Mouse (Mus musculus) c-Kit-positive CD71-positive TER-119-negative erythroid progenitor cells, embryonic 14.5 days (primary cell): ENCODE results near the gene Swap70.
A peak's percentile ranks its signal among the peaks of the same experiment; 100 is the strongest.

Source experiments
- DNase-seq: peaks from one replicate; pipeline ENCODE4 v3.0.0-alpha.2; 2013; ENCODE audit warnings: low read depth

The Swap70 gene

DNA sequence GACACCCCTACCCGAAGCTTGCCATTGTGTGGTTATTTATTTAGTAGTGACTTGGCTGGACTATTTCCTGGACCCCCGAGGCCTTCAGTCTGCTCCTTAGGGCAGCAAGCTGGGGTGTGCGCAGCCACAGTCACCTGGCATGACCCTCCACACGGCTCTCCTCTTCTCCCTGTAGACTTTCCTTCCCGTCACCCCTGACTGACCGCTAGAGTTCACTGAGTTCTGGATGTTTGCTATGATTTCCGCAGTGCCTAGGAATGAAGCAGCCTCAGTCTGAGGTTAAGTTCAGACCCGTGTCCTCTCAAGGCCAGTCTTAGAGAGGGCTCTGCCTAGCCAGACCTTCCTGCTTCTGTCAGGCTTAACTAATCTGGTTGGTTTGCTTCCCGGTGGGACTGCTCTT is 50.3 kb downstream of the Swap70 start:
- DNase-seq = no peak

GRCm38 (mm10) chr7:110272434-110272833 is 50.9 kb downstream of the Swap70 start:
- DNase-seq = no peak

DNA sequence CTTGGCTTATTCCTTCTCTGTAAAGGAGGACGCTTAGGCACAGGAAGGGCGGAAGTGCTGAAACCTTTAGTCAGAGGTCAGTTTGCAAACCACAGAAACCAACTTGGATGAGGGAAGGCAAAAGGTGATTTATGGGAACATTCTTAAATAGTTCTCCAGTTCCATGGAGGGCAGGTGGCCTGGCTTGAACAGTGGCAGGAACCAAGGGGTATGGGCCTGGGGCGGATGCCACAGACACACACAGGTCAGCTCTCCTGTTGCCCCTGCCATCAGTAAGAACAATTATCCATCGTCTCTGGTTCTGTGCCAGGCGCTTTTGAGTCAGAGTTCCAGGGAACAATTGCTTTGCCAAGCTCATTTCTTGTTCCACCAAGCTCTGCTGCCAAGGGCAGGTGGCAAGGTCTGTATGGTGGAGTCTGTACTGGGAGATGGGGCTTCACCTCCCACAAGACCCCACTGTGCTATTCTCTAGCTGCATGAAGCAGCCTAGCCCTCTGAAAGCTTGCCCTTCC is 56.3 kb downstream of the Swap70 start:
- DNase-seq = no peak

DNA sequence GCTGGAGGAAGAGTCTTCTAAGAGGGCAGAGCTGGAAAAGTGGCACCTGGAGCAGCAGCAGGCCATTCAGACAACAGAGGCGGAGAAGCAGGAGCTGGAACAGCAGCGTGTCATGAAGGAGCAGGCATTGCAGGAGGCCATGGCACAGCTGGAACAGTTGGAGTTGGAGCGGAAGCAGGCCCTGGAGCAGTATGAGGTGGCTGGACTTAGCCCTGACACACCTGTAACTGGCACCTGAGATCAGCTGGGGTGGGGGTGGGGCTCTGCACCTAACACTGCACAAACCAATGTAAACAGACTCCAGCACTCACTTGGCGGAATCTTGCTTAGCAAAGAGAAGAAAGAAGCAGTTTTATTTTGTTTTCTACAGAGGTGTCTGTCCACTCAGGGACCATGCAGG is 57.7 kb downstream of the Swap70 start:
- DNase-seq = no peak

DNA sequence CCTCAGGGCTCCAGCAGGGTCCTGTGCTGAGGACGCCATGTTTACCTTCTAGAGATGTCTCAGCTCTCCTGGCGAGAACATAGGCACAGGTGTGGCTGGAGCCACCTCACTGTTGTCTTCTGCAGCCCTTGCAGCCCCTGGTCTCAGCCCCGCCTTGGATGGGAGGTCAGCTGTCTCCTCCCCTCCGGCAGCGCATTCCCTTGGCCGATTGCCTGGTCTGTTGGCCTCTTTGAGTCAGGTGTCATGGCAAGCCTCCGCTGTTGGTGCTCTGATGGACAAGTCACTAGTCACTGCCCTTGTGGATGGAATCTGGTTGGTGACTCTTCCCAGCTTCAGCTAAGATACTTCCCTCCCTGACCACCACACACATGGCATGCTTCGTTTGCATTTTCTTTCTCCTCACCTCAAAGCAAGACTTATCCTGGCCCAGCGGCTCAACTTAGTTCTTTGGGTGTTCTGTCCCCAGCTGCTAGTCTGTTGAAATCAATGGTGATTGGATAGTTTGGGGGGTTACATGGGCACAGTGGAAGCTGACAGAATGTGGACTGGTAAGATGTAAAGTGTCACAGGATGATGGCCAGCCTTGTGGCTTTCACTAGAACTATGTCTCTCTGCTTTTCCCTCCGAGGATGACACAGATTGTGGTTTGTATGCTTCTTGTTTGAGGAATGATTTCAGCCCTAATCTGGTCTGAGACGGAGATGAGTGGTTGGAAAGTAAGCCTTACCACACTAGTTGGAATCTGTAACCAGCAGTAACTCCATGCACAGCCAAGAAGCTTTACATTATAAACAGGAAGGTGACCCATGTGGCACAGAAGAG is 60.1 kb downstream of the Swap70 start:
- no peak for DNase-seq

- DNase-seq = no peak
Measured at GRCm38 (mm10) chr7:110282797-110283196, 61.3 kb downstream of the Swap70 start.

GRCm38 (mm10) chr7:110283484-110284275 is 62.2 kb downstream of the Swap70 start:
- no peak for DNase-seq

DNA sequence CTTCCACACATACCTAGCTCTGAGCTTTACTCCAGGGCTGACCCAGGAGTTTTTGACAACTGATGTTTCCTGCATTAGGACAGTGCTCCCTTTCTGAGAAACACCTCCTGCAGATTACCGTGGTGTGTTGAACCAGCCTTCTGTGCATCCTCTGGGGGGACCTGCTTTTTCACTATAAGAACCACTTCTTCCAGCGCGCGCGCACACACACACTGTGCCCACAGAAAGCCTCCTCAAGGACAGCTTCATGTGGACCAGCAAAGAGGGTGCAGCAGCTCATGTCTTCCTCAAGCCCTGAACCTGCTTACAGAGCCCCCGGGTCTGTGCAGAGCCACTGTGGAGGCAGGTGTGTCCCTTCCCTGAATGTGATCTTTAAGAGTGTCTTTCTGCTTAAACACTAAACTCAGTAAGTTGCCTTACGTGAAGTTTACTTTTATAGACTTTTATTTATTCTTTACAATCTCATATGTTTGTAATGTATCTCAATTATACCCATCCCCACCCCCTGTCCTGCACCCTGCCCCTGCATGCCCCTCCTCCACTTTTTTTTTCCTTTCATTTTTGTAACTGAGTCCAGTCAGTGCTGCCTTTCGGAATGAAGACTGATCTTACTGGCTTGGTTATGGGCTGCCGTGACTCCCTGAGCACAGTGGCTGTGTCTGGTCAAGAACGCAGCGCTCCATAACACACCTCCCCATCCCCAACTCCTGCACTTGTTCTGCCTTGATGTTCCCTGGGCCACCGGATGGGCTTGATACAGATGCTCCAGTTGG is 63.8 kb downstream of the Swap70 start:
- no peak for DNase-seq

DNA sequence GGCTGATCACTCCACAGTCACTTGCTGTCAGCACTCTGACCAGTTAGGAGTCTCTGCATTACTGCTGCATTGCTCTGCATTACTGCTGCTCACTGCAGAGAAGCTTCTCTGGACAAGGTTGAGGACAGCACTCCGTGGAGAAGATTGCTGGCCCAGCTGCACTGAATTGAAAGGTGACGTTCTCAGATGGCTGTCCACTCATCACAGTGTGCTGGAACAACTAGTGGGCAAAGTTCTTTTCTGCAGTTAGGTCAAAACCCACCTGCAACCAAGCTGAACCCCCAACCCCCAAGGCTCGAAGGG is 64.3 kb downstream of the Swap70 start:
- no peak for DNase-seq

- no peak for DNase-seq
Measured at GRCm38 (mm10) chr7:110286198-110286732, 64.8 kb downstream of the Swap70 start.

GRCm38 (mm10) chr7:110286838-110287475 is 65.4 kb downstream of the Swap70 start:
- peak; percentile 35 for DNase-seq

- no peak for DNase-seq
Measured at GRCm38 (mm10) chr7:110287476-110288071, 66.1 kb downstream of the Swap70 start.

- no peak for DNase-seq
Measured at GRCm38 (mm10) chr7:110288191-110288604, 66.7 kb downstream of the Swap70 start.

DNA sequence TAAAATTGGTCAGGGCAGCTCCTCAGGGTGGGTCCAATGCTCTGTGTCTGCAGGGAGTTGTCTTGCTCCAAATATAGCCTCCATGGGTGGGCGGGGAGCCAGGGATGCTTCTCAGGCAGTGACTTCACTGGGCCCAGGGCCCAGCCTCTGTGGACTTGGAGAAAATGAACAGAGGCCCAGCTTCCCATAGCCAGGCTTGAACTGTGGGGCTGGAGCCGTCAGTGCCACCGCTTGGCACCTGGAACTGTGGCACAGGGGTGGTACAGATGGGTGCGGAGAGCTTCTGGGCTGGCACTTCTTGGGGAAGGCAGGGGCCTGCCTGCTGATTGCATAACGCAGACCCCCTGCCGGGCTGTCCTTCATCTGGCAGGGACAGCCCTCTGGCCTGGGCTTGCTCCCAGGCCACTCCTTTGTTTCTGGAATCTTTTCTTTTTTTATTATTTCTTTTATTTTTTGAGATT is 67.2 kb downstream of the Swap70 start:
- DNase-seq = no peak

GRCm38 (mm10) chr7:110289647-110290046 is 68.1 kb downstream of the Swap70 start:
- no peak for DNase-seq

GRCm38 (mm10) chr7:110296889-110297603 is 75.5 kb downstream of the Swap70 start:
- DNase-seq = no peak

DNA sequence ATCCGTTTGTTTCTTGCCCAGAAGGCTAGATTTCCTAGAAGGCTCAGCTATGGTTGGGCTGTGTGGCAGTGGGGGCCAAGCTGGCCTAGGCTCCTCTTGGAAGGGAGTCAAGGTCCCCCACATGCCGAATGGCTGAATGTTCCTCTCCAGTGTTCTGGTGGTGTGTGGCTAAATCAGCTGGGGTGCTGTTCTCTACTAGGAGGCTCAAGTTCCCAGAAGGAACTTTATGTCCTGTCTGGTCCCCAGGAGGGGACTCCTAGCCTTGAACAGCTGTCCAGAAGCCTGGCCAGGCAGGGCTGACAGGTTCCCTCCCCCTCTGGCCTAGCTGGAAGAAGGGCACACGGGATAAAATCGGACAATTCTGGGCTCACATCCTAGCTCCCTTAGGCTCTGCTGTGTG is 76.1 kb downstream of the Swap70 start:
- DNase-seq = no peak

DNA sequence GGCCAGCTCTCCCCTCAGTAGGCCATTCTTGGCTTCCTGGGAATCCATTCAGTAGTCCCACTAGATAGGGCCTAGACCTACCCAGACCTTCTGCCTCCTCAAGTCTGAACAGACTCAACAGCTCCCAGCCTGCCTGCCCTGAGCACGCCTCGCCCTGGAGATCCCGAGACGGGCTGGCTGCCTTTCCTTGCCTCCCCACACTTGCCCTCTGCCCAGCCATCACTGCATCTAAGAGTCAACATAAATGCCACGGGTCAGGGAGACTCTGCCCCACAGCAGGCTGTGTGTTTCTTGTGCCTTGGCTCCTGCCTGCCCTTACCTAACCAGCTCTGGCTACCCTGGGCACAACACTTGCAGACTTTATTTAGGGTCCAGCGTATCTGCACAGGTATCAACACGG is 76.6 kb downstream of the Swap70 start:
- DNase-seq = no peak

DNA sequence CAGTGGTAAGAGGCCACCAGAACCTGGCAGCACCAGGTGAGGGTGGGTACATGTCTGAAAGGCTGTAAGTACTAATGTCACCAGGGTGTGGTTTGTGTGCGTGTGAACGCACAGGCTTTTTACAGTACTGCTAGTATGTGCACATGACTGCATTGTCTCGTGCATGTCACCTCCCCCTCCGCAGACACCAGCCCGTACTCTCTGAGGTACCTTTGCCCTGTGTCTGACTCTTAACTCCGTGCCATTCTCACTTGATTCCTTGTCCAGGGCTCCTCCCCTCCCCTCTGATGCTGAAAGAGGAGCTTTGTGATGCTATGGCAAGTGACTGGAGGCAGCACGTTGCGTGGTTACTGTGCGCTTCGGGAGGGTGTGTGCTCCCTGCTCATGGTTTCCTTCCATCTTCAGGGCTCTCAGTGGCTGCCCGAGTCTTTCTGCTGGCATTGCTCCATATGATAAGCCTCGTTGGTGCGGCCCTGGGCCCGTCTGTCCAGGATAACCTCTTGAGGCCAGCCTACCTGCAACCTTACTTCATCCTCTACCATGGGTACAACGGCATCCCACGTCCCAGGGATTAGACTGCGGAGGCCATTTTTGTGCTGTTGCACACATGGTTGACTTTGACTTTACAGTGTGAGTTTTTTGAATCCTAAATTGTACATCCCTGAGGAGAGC is 77.4 kb downstream of the Swap70 start:
- no peak for DNase-seq

- DNase-seq = no peak
Measured at GRCm38 (mm10) chr7:110302886-110303285, 81.4 kb downstream of the Swap70 start.
